ENCODE assay signal across 12 mouse cellular contexts in genomic region chr2:151037292-151037691, GRCm38 (mm10). TPM values are rescaled to one million over a fixed set of nuclear protein-coding genes. Genes with fewer than 3 reads are reported as not detected.
DNase-seq lines count a peak whose midpoint lies in the region; ATAC-seq lines count a peak whose summit lies in the region.
"Had no signal": no experiment of that assay in that cellular context is flagged by ENCODE, and none has a peak within 500 bp of the region (broad histone marks: within the 10 kb centered on the region; RNA-seq: fewer than 3 reads in every experiment).

No protein-coding gene starts in this region.

- no peak overlapping the region for H3K9ac ChIP-seq in lung, embryonic 16.5 days (ENCODE audit: low read length)
- H3K9ac ChIP-seq in limb, embryonic 15.5 days: no peak overlapping the region
- H3K9ac ChIP-seq in neural tube, embryonic 13.5 days: no peak overlapping the region

- peak overlapping the region; percentile 84; the same call in 1 of the 2 replicates for H3K4me2 ChIP-seq in lung, embryonic 16.5 days (ENCODE audit: low read depth, low read length)
- H3K4me2 ChIP-seq in limb, embryonic 15.5 days: peak overlapping the region; percentile 61; the same call in 1 of the 2 replicates
- peak overlapping the region; percentile 66; the same call in 1 of the 2 replicates for H3K4me2 ChIP-seq in neural tube, embryonic 13.5 days

- no peaks in the 10 kb centered on the region for H3K27me3 ChIP-seq in heart, embryonic 10.5 days (ENCODE audit: insufficient read depth, poor library complexity, severe bottlenecking)
- H3K27me3 ChIP-seq in lung, embryonic 16.5 days (ENCODE audit: control insufficient read depth, insufficient read depth, low read depth, low read length): no peaks in the 10 kb centered on the region
- H3K27me3 ChIP-seq in limb, embryonic 15.5 days: no peaks in the 10 kb centered on the region
- no peaks in the 10 kb centered on the region for H3K27me3 ChIP-seq in neural tube, embryonic 13.5 days
- H3K27me3 ChIP-seq: heart, embryonic 12.5 days had no signal

- H3K36me3 ChIP-seq in heart, embryonic 10.5 days: no peaks in the 10 kb centered on the region
- H3K36me3 ChIP-seq in lung, embryonic 16.5 days (ENCODE audit: control insufficient read depth, insufficient read depth, low read length): no peaks in the 10 kb centered on the region
- no peaks in the 10 kb centered on the region; the same call in 1 of the 2 replicates for H3K36me3 ChIP-seq in limb, embryonic 15.5 days
- no peaks in the 10 kb centered on the region for H3K36me3 ChIP-seq in neural tube, embryonic 13.5 days

- intact Hi-C loops in heart, postnatal 25 days (cut with DNase I): no loop called here

- 90% methylated on average over 1 of the region's 1 CpGs for WGBS in heart, embryonic 10.5 days
- WGBS in lung, embryonic 16.5 days: 90% methylated on average over 1 of the region's 1 CpGs
- 91% methylated on average over 1 of the region's 1 CpGs for WGBS in limb, embryonic 15.5 days
- 98% methylated on average over 1 of the region's 1 CpGs for WGBS in neural tube, embryonic 13.5 days

- ATAC-seq in lung, embryonic 16.5 days (ENCODE audit: low read depth): no peak
- no peak for ATAC-seq in limb, embryonic 15.5 days (ENCODE audit: insufficient number of reproducible peaks, low FRiP score, low TSS enrichment, low read depth)
- ATAC-seq in neural tube, embryonic 13.5 days (ENCODE audit: low read depth): no peak
- ATAC-seq in inflammation-experienced regulatory T-cells, adult 6 months: no peak

- DNase-seq in heart, embryonic 10.5 days (ENCODE audit: low spot score): no peak
- no peak for DNase-seq in heart, postnatal 25 days (ENCODE audit: low spot score)
- no peak for DNase-seq in lung, postnatal 10 days
- no peak for DNase-seq in yolk sac, embryonic 10.5 days (ENCODE audit: low spot score)
- DNase-seq: kidney, postnatal 14 days; right cerebral cortex, adult 18-20 months had no signal

- peaks cover 14% of the 10 kb centered on the region for H3K4me1 ChIP-seq in heart, embryonic 10.5 days
- peaks cover 11% of the 10 kb centered on the region for H3K4me1 ChIP-seq in lung, embryonic 16.5 days (replicated peaks; ENCODE audit: control insufficient read depth, insufficient read depth, low read length)
- peaks cover 14% of the 10 kb centered on the region for H3K4me1 ChIP-seq in limb, embryonic 15.5 days
- peaks cover 17% of the 10 kb centered on the region for H3K4me1 ChIP-seq in neural tube, embryonic 13.5 days (replicated peaks)

- peak overlapping the region; percentile 97; the same call in 1 of the 2 replicates for H3K27ac ChIP-seq in heart, embryonic 10.5 days
- no peak overlapping the region for H3K27ac ChIP-seq in lung, embryonic 16.5 days (ENCODE audit: low read length)
- H3K27ac ChIP-seq in limb, embryonic 15.5 days: no peak overlapping the region
- no peak overlapping the region for H3K27ac ChIP-seq in neural tube, embryonic 13.5 days (replicated peaks)

- no peak overlapping the region for H3K4me3 ChIP-seq in heart, embryonic 10.5 days
- H3K4me3 ChIP-seq in lung, embryonic 16.5 days (ENCODE audit: low read length): no peak overlapping the region
- no peak overlapping the region for H3K4me3 ChIP-seq in limb, embryonic 15.5 days
- no peak overlapping the region for H3K4me3 ChIP-seq in neural tube, embryonic 13.5 days

- H3K9me3 ChIP-seq in heart, embryonic 10.5 days: no peaks in the 10 kb centered on the region
- no peaks in the 10 kb centered on the region for H3K9me3 ChIP-seq in lung, embryonic 16.5 days (ENCODE audit: control insufficient read depth, low read length)
- H3K9me3 ChIP-seq in limb, embryonic 15.5 days: no peaks in the 10 kb centered on the region
- H3K9me3 ChIP-seq in neural tube, embryonic 13.5 days: no peaks in the 10 kb centered on the region
- H3K9me3 ChIP-seq: heart, embryonic 12.5 days had no signal

RNA-seq across cellular contexts. Expression of gene Ninl, which starts 1.9 kb away (rescaled TPM):
- polyA plus RNA-seq in heart, embryonic 10.5 days (2016; fragmentation: Nextera tagmentation; extraction: Ambion mirVana): 10.3 and 10.9 TPM in 2 replicates
- total RNA-seq in heart, postnatal 25 days (2021): 1 to 10 TPM in 1 of 2 experiments, under 1 TPM in 1; 0.98 to 1.3 TPM
- 8.7 and 9.7 TPM in 2 replicates for polyA plus RNA-seq in lung, embryonic 16.5 days (2015; fragmentation: Nextera tagmentation; extraction: Ambion mirVana)
- 5.7 and 6.1 TPM in 2 replicates for polyA plus RNA-seq in limb, embryonic 15.5 days (2015; fragmentation: Nextera tagmentation; extraction: Ambion mirVana)
- 5.3 and 6.4 TPM in 2 replicates for polyA plus RNA-seq in neural tube, embryonic 13.5 days (2015; fragmentation: Nextera tagmentation; extraction: Ambion mirVana)
- polyA plus RNA-seq in inflammation-experienced regulatory T-cells, adult 6 months (2017; shearing (Covaris generic)): 1 to 10 TPM in 1 of 3 experiments, under 1 TPM in 2; 0.53 to 1.2 (median 0.81) TPM

RNA-seq across cellular contexts. Expression of gene Nanp, which starts 1.9 kb away (rescaled TPM):
- 33.2 and 39.9 TPM in 2 replicates for polyA plus RNA-seq in heart, embryonic 10.5 days (2016; fragmentation: Nextera tagmentation; extraction: Ambion mirVana)
- 1 to 10 TPM; 1.9 to 2.1 TPM for total RNA-seq in heart, postnatal 25 days (2021)
- polyA plus RNA-seq in lung, embryonic 16.5 days (2015; fragmentation: Nextera tagmentation; extraction: Ambion mirVana): 46.4 and 48.9 TPM in 2 replicates
- 43.8 and 45.2 TPM in 2 replicates for polyA plus RNA-seq in limb, embryonic 15.5 days (2015; fragmentation: Nextera tagmentation; extraction: Ambion mirVana)
- polyA plus RNA-seq in neural tube, embryonic 13.5 days (2015; fragmentation: Nextera tagmentation; extraction: Ambion mirVana): 29.5 and 32.4 TPM in 2 replicates
- polyA plus RNA-seq in inflammation-experienced regulatory T-cells, adult 6 months (2017; shearing (Covaris generic)): 10 to 100 TPM; 30.5 to 36.0 (median 31.3) TPM

RNA-seq across cellular contexts. Expression of gene Gm14151, which starts 54.9 kb away (rescaled TPM):
- polyA plus RNA-seq in heart, embryonic 10.5 days (2016; fragmentation: Nextera tagmentation; extraction: Ambion mirVana): not detected in 2 replicates
- total RNA-seq in heart, postnatal 25 days (2021): not detected
- not detected in 2 replicates for polyA plus RNA-seq in lung, embryonic 16.5 days (2015; fragmentation: Nextera tagmentation; extraction: Ambion mirVana)
- polyA plus RNA-seq in limb, embryonic 15.5 days (2015; fragmentation: Nextera tagmentation; extraction: Ambion mirVana): not detected in 2 replicates
- not detected in 2 replicates for polyA plus RNA-seq in neural tube, embryonic 13.5 days (2015; fragmentation: Nextera tagmentation; extraction: Ambion mirVana)
- polyA plus RNA-seq in inflammation-experienced regulatory T-cells, adult 6 months (2017; shearing (Covaris generic)): not detected
- total RNA-seq: left cerebral cortex, postnatal 36 days had no signal
- polyA plus RNA-seq: heart, embryonic 12.5 days had no signal
